Mouse (Mus musculus) bone marrow macrophage, adult 2 months (primary cell): Measurements from ENCODE around the gene Armcx1.

Experiments
- CTCF ChIP-seq: IDR thresholded peaks from 2 replicates; pipeline ENCODE4 v1.5.1; 2012; ENCODE audit warnings: low read depth, mild to moderate bottlenecking, low read length, moderate library complexity
- POLR2A ChIP-seq: IDR thresholded peaks from 2 replicates; pipeline ENCODE4 v1.6.1; 2012; ENCODE audit warnings: mild to moderate bottlenecking, low read depth, low read length, borderline replicate concordance

DNA sequence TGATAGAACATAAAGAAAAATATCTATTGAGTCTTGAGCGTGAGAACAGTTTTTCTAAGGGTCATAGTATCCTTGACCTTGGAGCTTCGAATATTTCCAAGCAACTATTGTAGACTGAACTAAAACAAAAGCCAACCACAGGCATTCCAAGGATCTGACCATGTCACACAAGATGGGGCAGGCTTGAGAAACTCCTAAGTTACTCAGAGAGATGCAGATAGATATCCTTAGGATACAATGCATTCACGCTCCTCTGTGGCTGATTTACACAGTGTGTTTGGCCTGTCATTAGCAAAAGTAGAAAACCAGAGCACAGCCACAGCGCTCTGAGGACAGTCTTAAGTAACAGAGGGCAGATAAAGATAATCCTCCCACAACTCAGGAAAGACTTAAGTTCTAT, 21.4 kb downstream of the Armcx1 start:
- TF ChIP-seq CTCF (no peak), POLR2A (no peak)
